Mouse (Mus musculus) left cerebral cortex, adult 9 months (tissue): ENCODE data around the gene Klhl41.
A peak's percentile ranks its signal among the peaks of the same experiment; 100 is the strongest.
"Not testable (repeated sequence)": the region's sequence is repeated elsewhere in the genome, so short reads cannot be mapped to it uniquely, and the experiment has no call there.

Experiments used
- DNase-seq, 2 experiments: peaks; one replicate each; pipeline ENCODE4 v3.0.0; 2022; ENCODE audit warnings: low spot score in 2 of 2

The Klhl41 gene

DNA sequence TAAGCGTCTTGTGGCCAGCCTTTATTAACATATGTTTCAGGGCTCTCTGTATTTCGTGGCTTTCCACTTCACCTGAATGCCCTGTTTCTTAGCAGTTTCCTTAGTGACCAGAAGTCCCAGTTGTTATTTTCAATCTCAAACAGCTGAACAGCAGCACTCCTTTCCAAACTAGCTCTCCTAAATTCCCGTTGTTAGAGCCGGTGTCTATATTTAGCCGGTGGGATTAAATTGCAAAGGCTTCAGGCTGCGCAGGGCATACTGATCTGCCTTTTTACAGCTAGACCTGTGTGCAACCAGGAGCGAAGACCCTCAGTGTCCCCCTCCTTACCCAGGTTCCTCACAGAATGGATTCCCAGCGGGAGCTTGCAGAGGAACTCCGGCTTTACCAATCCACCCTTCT, at the start of gene Klhl41:
TSS of gene Klhl41 (plus strand) at position 268 of the 400 bp plus-strand sequence.
- DNase-seq: no peak

DNA sequence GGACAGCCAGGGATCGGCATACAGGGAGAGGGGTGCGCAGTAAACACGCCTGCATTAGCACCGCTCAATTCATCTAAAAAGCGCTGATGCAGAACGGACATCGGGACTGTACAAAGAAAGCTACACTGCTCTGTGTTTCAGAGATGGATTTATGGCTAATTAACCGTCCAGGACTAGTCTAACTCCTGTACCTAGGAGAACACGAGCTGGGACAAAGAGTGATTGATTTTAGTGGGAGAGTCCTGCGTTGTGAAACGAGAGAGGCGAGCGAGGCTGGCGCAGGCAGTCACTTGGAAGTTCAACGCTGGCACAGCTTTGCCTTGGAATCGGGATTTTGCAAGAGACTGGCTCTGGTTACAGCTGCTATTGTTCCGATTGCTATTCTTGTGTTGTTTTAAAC, 40.7 kb upstream of the Klhl41 start:
- no peak for DNase-seq

DNA sequence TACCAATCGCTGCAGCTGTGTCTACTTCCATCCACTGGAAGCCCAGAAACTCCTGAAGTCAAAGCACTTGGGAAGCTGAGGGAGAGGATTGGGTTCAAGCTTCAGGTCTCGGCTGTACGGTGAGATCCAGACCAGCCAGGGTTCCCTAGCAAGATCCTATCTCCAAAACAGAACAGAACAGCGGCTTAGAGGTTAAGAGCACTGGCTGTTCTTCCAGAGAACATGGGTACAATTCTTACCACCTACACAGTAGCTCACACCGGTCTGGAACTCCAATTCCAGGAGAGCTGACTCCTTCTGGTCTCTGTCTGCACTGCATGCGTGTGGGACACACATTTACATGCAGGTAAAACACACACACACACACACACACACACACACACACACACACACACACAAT, 40.0 kb upstream of the Klhl41 start:
- no peak for DNase-seq

DNA sequence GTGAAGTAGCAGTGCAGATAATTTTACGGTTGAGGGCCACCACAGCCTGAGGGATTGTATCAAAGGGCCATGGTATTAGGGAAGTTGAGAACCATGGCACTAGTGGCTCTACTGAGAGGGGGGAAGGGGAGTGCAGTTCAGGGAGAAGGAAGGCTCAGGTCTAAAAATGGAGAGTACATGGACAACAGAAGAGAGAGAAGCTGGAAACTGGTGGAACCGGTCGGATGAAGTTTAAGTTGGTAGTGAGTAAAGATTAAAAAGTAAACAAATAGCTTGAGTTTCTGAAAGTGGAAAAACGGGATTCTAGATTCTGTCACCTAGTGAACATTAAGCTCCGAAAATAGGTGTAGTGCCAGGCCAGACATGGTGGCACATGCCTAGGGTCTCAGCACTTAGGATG, 39.1 kb upstream of the Klhl41 start:
- DNase-seq: no peak

DNA sequence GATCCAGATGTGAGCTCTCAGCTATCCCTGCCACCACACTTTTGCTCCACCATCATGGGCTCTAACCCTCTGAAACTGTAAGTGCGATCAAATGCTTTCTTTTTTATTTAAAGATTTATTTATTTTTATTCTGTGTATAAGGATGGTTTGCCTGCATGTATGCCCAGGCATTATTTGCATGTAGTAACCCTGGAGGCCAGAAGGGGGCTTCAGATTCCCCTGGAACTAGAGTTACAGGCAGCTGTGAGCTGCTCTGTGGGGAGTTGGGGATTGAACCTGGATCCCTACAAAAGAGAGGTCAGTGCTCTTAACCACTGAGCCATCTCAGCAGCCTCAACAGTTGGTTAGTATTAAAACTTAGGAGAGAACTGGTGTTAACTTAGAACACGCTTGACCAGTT, 38.5 kb upstream of the Klhl41 start:
- DNase-seq: no peak

DNA sequence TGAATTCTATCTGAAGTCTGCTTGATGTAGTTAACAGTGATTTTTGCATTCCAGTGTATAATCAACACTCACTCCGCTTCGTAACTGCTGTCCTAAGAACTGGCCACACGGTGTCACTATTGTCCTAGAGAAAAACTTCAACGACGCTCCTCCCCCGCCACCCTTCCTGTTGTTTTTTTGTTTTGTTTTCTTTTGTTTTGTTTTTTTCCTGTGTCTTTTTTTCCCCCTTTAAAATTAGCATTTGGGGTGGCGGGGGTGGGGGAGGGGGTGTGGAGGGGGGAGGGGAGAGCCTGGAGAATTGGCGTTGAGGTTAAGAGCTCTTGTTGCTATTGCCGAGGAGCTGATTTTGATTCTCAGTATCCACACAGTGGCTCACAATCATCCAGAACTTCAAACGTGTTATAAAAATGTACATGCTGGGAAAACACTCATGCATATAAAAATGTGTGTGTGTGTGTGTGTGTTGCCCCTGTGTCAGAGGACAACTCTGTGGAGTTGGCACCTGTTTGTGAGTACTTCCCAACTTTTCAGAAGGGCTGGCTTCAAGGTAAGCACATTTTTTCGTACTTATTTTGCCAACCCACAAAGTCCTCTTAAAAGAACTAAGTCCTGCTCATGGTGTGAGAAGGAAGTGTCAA, 34.7 kb upstream of the Klhl41 start:
- DNase-seq: peak in 1 of 2 experiments; percentile 26

DNA sequence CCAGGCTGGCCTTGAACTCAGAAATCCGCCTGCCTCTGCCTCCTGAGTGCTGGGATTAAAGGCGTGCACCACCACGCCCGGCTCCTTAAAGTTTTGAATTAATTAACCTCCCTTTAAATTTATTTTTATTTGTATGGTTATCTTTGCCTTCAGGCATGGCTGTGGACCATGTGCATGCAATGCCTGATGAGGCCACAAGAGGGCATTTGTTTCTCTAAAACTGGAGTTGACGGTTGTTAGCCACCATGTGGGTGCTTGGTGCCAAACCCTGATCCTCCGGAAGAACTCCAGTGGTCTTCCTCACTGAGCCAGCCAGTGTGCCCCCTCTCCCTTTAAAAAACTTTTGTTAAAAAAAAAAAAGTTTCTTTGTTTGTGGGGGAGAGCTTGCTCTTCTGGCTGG, 34.1 kb upstream of the Klhl41 start:
- DNase-seq: peak in 1 of 2 experiments; percentile 23

DNA sequence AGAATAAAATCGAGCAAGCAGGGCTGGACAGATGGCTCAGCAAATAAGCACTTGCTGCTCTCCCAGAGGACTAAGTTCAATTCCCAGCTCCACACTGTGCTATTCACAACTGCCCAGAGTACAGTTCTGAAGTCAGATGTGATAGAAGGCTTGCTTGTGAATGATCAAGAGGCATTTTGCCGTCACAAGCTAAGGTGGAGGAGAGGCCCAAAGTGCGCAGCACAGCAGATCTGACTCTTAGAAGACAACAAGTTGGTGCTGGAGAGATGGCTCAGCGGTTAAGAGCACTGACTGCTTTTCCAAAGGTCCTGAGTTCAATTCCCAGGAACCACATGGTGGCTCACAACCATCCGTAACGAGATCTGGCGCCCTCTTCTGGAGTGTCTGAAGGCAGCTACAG, 31.9 kb upstream of the Klhl41 start:
- DNase-seq: not testable (repeated sequence)

DNA sequence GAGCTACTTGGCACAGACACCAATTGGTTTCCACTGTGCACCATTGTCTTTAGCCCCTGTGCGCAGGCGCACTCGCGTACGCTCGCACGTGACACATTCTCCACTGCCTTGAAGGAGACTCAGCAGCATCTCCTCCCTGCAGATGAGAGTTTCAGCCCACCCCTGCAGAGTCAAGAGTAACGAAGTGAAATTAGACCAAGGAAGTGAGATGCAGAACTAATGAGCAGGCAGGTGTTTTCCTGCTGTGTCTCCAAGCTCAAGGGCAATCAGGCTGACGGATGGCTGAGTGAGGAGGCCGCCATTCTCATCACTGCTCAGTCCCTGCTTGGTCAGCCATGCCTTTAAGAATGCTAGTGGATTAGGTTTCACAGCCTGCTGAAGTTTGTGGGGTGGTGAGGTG, 29.8 kb upstream of the Klhl41 start:
- DNase-seq: no peak

DNA sequence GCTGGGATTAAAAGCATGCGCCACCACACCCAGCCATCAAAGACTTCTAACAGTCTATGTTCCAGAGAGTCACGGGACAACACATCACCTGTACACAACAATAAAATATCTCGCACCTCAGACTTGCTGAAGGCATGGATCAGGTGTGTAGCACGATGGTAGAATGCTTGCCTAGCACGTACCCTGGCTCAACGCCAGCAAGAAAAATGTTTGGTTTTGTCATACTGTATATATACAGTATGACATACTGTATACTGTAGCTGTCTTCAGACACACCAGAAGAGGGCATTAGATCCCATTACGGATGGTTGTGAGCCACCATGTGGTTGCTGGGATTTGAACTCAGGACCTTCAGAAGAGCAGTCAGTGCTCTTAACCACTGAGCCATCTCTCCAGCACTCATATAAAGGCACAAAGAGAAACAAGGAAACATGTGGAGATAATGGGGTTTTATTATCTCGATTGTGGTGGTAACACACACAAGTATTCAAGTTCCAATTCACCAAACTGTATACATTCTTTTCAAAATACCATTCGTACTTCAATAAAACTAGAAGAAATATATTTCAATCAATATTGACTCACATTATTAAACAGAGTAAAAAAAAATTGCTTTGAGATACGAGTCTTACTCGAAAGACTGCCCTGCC, 24.8 kb upstream of the Klhl41 start:
- DNase-seq: no peak

DNA sequence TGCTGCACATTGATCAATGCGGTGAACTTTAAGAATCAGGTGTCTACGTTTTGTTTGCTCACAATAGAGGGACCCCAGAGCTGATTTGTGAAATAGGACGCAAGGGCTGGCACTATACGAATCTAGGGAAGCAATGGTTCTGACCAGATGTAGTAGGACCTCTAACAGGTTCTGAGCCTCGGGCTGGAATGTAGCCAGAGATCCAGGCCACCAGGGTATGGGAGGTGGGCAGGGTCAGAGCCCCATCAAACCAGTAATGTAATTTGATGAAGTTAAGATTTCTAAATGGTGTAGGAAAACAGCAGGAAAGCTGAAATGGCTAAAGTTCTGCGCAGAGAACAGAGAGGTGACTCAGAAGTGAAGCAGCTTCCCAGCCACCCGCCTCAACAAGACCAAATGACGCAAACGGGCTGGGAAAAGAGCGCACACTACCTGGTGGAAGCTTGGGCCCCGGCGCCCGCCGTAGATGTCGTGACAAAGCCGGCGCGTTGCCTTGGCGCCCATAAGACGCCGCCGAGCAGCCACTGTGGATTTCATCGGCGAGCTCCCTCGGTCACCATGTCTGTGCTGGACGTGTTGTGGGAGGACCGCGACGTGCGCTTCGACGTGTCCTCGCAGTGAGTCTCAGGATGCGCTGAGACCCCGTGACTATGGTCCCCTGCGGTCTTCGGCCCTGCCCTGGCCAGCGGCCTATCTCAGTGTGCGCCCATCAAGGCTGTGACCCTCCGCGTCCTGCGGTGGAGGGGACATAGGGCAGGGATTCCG, 23.0 kb upstream of the Klhl41 start, which contains the start of gene Bbs5:
TSS of gene Bbs5 (plus strand) at position 446 of the 765 bp plus-strand sequence.
- peak; percentile 85 to 95 for DNase-seq

DNA sequence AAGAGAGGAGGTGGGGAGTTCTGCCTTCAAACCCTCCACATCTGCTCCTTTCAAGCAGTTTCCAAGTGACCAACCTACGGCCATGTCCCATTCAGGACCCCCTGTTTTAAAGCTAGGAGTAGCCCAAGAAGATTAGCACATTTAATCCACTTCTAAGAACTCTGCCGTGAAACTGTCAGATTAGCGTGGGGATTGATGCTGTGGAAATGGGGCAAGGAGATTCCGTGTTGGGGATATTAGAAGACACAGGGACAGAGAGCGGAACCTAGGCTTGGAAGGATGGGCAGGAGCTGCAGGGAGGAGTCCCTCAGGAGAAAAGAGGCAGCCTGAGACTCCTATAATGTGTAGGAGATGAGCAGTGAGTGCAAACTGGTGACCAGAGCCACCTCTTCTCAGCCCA, 20.2 kb upstream of the Klhl41 start:
- DNase-seq: no peak

DNA sequence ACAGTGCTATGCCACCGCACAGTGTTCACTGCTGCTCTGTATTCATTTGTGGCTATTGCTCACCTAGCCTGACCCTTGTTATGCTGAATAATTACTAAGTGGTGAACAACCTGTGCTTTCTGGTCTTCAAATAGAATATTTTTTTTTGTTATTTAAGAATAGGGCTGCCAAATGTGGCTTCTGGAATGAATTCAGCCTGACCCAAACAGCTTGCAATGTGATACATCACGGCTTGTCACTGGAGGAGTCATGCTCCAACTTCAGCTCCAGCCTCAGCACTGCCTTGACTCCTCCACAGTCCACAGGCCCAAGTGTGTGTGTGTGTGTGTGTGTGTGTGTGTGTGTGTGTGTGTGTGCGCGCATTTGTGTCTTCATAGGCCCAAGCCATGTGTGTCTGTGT, 10.6 kb upstream of the Klhl41 start:
- no peak for DNase-seq

DNA sequence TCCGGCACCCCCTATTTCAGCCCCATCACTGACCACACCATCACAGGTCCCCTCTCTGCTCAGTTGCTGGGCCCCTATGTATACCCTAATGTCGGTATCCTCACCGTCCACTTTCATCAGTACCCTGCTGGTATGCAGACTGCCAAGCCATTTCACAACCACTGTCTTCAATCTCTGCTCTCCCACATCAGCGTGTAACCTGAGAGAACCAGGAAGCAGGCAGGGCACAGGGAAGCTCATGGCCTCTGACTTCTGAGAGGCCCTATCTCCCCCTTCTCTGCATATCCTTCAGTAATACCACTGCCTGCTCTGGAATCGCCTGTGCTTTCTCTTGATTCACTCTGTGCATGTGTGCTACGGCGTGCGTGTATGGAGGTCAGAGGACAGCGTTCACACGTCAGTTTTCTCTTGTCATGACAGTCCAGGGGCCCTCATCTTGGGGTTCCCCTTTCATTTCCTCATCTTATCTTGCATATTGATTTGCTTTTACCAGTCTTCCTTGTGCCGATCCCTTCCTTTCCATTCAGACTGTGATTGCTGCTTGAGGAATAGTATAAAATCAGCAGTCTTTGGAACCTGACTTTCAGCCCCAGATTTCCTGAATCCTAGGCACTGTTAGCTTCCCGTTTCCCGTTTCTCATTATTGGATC, 6.0 kb upstream of the Klhl41 start:
- DNase-seq: no peak

DNA sequence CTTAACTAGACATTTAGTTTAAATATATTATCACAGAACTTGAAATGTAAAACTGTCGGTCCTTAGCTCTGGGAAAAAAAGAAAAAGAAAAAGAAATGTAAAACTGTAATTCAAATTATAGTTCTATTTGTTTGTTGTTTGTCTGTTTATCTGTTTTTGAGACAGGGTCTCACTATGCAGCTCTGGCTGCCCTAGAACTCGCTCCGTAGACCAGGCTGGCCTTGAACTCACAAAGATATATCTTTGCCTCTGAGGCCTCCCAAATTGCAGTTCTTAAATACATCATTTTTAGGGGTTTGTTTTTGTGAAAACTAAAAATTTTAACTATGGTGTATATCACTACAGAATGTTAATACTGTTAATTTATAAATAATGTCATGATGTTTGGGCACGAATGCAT, 2.3 kb upstream of the Klhl41 start:
- DNase-seq: no peak

DNA sequence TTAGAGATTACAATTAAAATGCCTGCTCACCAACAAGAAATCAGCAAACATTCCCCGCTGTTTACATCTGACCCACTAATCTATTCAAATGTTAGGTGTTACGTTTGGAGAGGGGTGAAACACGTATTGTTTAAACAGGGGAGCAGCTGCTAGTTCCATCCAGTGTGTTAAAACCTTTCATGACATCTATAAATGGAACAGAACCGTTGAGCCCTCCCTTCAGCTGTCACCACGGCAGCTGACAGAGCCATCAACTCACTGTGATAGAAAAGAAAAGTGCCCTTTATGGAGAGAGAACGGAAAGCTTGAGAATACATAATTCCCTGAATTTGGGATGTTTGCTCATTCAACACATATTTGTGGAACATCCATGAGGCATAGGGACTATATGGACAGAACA, 1.5 kb upstream of the Klhl41 start:
- DNase-seq: no peak

DNA sequence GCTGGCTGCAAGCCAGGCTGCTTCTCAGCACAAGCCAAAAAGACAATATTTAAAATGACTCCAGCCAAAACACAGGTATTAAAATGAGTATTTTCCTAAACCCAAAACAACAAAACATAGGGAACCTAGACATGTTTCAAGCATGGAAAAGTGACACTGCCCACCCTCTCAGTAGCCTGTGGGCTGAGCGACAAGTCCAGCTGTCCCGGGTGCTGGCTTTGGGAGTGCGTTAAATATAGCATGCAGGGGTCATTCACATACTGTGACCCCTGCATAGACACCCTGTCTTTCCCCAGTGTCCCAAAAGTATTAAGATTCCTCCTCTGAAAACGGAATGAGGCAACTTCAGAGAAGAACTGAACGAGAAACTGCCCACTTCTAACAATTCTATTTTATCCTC, 3.8 kb downstream of the Klhl41 start:
- DNase-seq: no peak

DNA sequence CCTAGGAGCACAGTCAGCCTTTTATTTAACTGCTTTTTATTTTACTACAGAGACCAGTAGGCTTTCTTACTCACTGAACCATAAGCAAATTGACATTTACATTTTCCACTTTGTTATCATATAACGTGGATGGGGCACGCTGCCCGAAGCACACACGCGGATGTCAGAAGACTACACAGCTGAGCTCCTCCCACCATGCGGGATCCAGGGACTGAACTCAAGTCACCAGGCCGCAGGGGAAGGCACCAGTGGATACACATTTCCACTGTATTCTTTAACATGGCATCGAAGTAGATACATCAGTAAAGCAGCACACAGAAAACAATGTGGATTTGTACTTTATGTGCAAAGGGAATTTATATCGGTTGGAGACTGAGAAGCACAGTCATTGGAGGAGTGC, 5.3 kb downstream of the Klhl41 start:
- DNase-seq: no peak

DNA sequence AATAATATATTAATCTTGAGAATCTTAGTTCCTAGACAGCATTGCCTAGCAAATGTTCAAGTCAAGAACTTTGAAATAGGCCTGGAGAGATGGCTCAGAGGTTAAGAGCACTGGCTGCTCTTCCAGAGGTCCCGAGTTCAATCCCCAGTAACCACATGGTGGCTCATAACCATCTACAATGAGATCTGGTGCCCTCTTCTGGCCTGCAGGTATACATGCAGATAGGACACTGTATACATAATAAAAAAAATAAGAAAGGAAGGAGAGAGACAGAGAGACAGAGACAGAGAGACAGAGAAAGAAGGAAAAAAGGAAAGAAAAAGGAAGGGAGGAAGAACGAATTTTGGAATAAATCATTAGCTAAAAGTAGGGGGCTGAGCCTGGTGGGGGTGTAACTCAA, 6.8 kb downstream of the Klhl41 start:
- DNase-seq: no peak

DNA sequence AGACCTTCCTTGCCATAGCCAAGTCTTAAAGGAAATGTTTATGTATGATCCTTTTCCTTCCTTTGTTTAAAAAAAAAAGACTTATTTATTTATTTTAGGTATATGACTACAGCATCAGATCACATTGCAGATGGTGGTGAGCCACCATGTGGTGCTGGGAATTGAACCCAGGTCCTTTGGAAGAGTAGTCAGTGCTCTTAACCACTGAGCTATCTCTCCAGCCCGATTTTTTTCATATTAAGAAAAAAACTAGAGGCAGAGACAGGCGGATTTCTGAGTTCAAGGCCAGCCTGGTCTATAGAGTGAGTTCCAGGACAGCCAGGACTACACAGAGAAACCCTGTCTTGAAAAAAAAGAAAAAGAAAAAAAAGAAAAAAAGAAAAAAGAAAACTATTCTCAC, 7.3 kb downstream of the Klhl41 start:
- not testable (repeated sequence) for DNase-seq

DNA sequence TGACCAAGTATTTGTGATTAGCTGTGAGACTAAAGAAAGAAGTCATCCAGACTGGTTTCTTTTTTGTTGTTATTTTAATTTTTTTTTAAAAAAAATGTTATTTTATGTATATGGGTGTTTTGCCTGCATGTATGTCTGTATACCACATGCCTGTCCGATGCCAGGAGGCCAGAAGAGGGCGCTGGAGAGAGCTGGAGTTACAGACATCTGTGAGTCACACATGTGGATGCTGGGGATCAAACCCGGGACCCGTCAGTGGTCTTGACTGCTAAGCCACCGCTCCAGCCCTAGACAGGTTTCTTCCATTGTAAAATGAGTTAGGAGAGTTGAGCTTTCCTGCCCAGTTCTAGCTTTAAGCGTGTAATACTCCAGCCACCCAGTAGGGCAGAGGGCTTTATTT, 10.1 kb downstream of the Klhl41 start:
- no peak for DNase-seq

DNA sequence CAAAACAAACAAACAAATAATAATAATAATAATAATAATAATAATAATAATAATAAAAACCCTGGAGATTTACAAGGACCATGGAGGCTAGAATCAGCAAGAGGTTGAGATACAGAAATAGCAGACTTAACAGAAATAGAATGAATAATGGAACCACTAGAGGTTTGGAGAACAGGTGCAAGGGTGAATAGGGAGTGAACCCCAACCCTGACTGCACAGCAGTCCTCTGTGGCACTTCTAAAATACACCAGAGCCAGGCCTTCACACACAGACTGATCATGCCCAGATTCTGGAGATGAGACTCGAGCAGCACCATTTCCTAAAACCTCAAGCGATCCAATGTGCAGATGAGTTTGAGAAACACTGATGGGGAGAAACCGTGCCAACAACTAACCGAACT, 12.0 kb downstream of the Klhl41 start:
- no peak for DNase-seq
